Mouse (Mus musculus) liver, embryonic 14.5 days (tissue): ENCODE measurements around the gene Fam193a.

Experiments used
- CTCF ChIP-seq: IDR thresholded peaks from 2 replicates; pipeline ENCODE4 v1.5.1; 2016; ENCODE audit warnings: antibody characterized with exemption, low read depth, control low read depth
- EP300 ChIP-seq: IDR thresholded peaks from 2 replicates; pipeline ENCODE4 v1.6.1; 2016; ENCODE audit warnings: antibody characterized with exemption, low read depth

GRCm38 (mm10) chr5:34438052-34438451, 68.3 kb downstream of the Fam193a start:
- TF ChIP-seq CTCF (no peak), EP300 (no peak)
